8 mouse cellular contexts compared by ENCODE assay signal in genomic region chr2:6707276-6707675, GRCm38 (mm10).
DNase-seq lines count a peak whose midpoint lies in the region; ATAC-seq and TF ChIP-seq lines count a peak whose summit lies in the region.

No protein-coding gene starts in this region.

- TF ChIP-seq EP300 in liver, embryonic 14.5 days (IDR thresholded peaks at IDR 0.05; ENCODE audit: low read depth): no peak

- no peak overlapping the region for H3K9ac ChIP-seq in forebrain, postnatal 0 days
- H3K9ac ChIP-seq in midbrain, embryonic 13.5 days (replicated peaks): no peak overlapping the region
- H3K9ac ChIP-seq in midbrain, embryonic 11.5 days (ENCODE audit: low read length): no peak overlapping the region
- no peak overlapping the region for H3K9ac ChIP-seq in liver, embryonic 14.5 days (replicated peaks)

- no peak overlapping the region for H3K4me2 ChIP-seq in forebrain, postnatal 0 days (ENCODE audit: low read depth)
- H3K4me2 ChIP-seq in midbrain, embryonic 13.5 days (replicated peaks): no peak overlapping the region
- H3K4me2 ChIP-seq in midbrain, embryonic 11.5 days: no peak overlapping the region
- H3K4me2 ChIP-seq in liver, embryonic 14.5 days (ENCODE audit: low read depth): no peak overlapping the region

- peak overlapping the region; percentile 35; the same call in 1 of the 2 replicates for H3K27ac ChIP-seq in forebrain, postnatal 0 days (ENCODE audit: low read depth, low read length)
- no peak overlapping the region; the same call in 1 of the 2 replicates for H3K27ac ChIP-seq in forebrain, embryonic 10.5 days
- H3K27ac ChIP-seq in midbrain, embryonic 13.5 days: no peak overlapping the region
- no peak overlapping the region for H3K27ac ChIP-seq in midbrain, embryonic 11.5 days (ENCODE audit: low read depth, low read length)
- H3K27ac ChIP-seq in liver, embryonic 14.5 days: no peak overlapping the region

- 31% methylated on average over 2 of the region's 2 CpGs for WGBS in forebrain, postnatal 0 days
- WGBS in forebrain, embryonic 10.5 days: 65% methylated on average over 2 of the region's 2 CpGs
- 31% methylated on average over 2 of the region's 2 CpGs for WGBS in midbrain, embryonic 13.5 days
- WGBS in midbrain, embryonic 11.5 days: 47% methylated on average over 2 of the region's 2 CpGs
- 6% methylated on average over 2 of the region's 2 CpGs for WGBS in liver, embryonic 14.5 days (ENCODE audit: insufficient replicate concordance)

- H3K4me1 ChIP-seq in forebrain, postnatal 0 days (ENCODE audit: insufficient read depth): peaks cover 23% of the 10 kb centered on the region; the same call in 1 of the 2 replicates
- peaks cover 15% of the 10 kb centered on the region for H3K4me1 ChIP-seq in forebrain, embryonic 10.5 days
- peaks cover 20% of the 10 kb centered on the region for H3K4me1 ChIP-seq in midbrain, embryonic 13.5 days (replicated peaks)
- H3K4me1 ChIP-seq in midbrain, embryonic 11.5 days (ENCODE audit: control insufficient read depth, insufficient read depth, low read length): no peaks in the 10 kb centered on the region
- H3K4me1 ChIP-seq in liver, embryonic 14.5 days (replicated peaks; ENCODE audit: control insufficient read depth in 2 of 2, insufficient read depth in 2 of 2, low read length in 1 of 2): peaks cover 0 to 26% of the 10 kb centered on the region in 2 experiments; a peak in 2 of 4 replicates

- 0 out of 2 replicates have a peak, but pooled peaks have one; percentile 21 for ATAC-seq in forebrain, postnatal 0 days
- 0 out of 2 replicates have a peak, but pooled peaks have one; percentile 4 for ATAC-seq in midbrain, embryonic 13.5 days
- no peak for ATAC-seq in midbrain, embryonic 11.5 days (ENCODE audit: low FRiP score)
- ATAC-seq in liver, embryonic 14.5 days (ENCODE audit: insufficient read depth): peak; percentile 31; the same call in 1 of the 2 replicates

- no peak for DNase-seq in forebrain, postnatal 0 days
- DNase-seq in forebrain, embryonic 10.5 days (ENCODE audit: extremely low spot score, low spot score): no peak
- no peak for DNase-seq in midbrain, embryonic 11.5 days (ENCODE audit: low spot score, missing footprints)
- no peak for DNase-seq in liver, embryonic 14.5 days (ENCODE audit: low read depth in 3 of 3, low spot score in 3 of 3)
- DNase-seq in thymus, postnatal 14 days: peak; percentile 91
- no peak for DNase-seq in adrenal gland, adult 8-10 months
- DNase-seq in ovary, postnatal 36 days (ENCODE audit: low spot score): no peak

- H3K4me3 ChIP-seq in forebrain, postnatal 0 days (ENCODE audit: low read depth, low read length): no peak overlapping the region
- H3K4me3 ChIP-seq in forebrain, embryonic 10.5 days: no peak overlapping the region
- no peak overlapping the region for H3K4me3 ChIP-seq in midbrain, embryonic 13.5 days (replicated peaks)
- H3K4me3 ChIP-seq in midbrain, embryonic 11.5 days (ENCODE audit: low read depth, low read length): no peak overlapping the region
- no peak overlapping the region for H3K4me3 ChIP-seq in liver, embryonic 14.5 days (ENCODE audit: insufficient read depth in 1 of 2, low read depth in 2 of 2, low read length in 2 of 2)

- H3K9me3 ChIP-seq in forebrain, postnatal 0 days (ENCODE audit: low read length): no peaks in the 10 kb centered on the region
- no peaks in the 10 kb centered on the region for H3K9me3 ChIP-seq in forebrain, embryonic 10.5 days
- H3K9me3 ChIP-seq in midbrain, embryonic 13.5 days: no peaks in the 10 kb centered on the region
- no peaks in the 10 kb centered on the region for H3K9me3 ChIP-seq in midbrain, embryonic 11.5 days (ENCODE audit: control insufficient read depth, low read length)
- H3K9me3 ChIP-seq in liver, embryonic 14.5 days (ENCODE audit: control insufficient read depth, low read length): no peaks in the 10 kb centered on the region

- H3K36me3 ChIP-seq in forebrain, postnatal 0 days (ENCODE audit: insufficient read depth): peaks cover 9% of the 10 kb centered on the region; the same call in 1 of the 2 replicates
- no peaks in the 10 kb centered on the region for H3K36me3 ChIP-seq in forebrain, embryonic 10.5 days (replicated peaks)
- no peaks in the 10 kb centered on the region for H3K36me3 ChIP-seq in midbrain, embryonic 13.5 days
- H3K36me3 ChIP-seq in midbrain, embryonic 11.5 days (ENCODE audit: control insufficient read depth, insufficient read depth, low read length): no peaks in the 10 kb centered on the region
- H3K36me3 ChIP-seq in liver, embryonic 14.5 days (replicated peaks; ENCODE audit: control insufficient read depth, insufficient read depth, low read depth): no peaks in the 10 kb centered on the region

- H3K27me3 ChIP-seq in forebrain, postnatal 0 days (ENCODE audit: insufficient read depth, low read length): no peaks in the 10 kb centered on the region
- H3K27me3 ChIP-seq in forebrain, embryonic 10.5 days (ENCODE audit: poor library complexity, severe bottlenecking): no peaks in the 10 kb centered on the region
- no peaks in the 10 kb centered on the region for H3K27me3 ChIP-seq in midbrain, embryonic 13.5 days
- H3K27me3 ChIP-seq in midbrain, embryonic 11.5 days (ENCODE audit: control insufficient read depth, insufficient read depth, low read length): no peaks in the 10 kb centered on the region
- no peaks in the 10 kb centered on the region for H3K27me3 ChIP-seq in liver, embryonic 14.5 days (ENCODE audit: control insufficient read depth, insufficient read depth, low read length)

- no peak for TF ChIP-seq CTCF in forebrain, postnatal 0 days (IDR thresholded peaks at IDR 0.05; ENCODE audit: low read depth)
- TF ChIP-seq CTCF in liver, embryonic 14.5 days (IDR thresholded peaks at IDR 0.05; ENCODE audit: low read depth): no peak
